Mouse (Mus musculus): ENCODE measurements around the gene Alkbh1. TPM values are rescaled to one million over a fixed set of nuclear protein-coding genes. Genes with fewer than 3 reads are reported as not detected.

The Alkbh1 gene
- polyA plus RNA-seq, 1 experiment from 2014 or later = 56.8 TPM

GRCm38 (mm10) chr12:87410999-87411398 lies 32.8 kb downstream of the Alkbh1 start:
- Histone ChIP-seq H3K9me3 (ENCODE audit: control insufficient read depth, low read length) (no peaks in the 10 kb centered on the region), H3K27ac (ENCODE audit: low read depth, low read length) (no peak overlapping the region), H3K4me2 (ENCODE audit: low read depth, low read length, severe bottlenecking) (no peak overlapping the region), H3K4me3 (ENCODE audit: low read depth, low read length) (no peak overlapping the region), H3K4me1 (replicated peaks; ENCODE audit: control insufficient read depth, insufficient read depth, low read length) (0 out of 2 replicates have a peak, but pooled peaks cover 1% of the 10 kb centered on the region), H3K27me3 (ENCODE audit: control insufficient read depth, insufficient read depth, low read length) (no peaks in the 10 kb centered on the region), H3K36me3 (ENCODE audit: control insufficient read depth, insufficient read depth, low read length) (no peaks in the 10 kb centered on the region), H3K9ac (ENCODE audit: low read length) (no peak overlapping the region)
- WGBS = 60% methylated on average over 7 of the region's 7 CpGs
- ATAC-seq (replicated peaks; ENCODE audit: low FRiP score) (no peak), DNase-seq (ENCODE audit: low spot score) (no peak)

- Histone ChIP-seq H3K9ac (ENCODE audit: low read length) (no peak overlapping the region), H3K4me3 (ENCODE audit: low read depth, low read length) (no peak overlapping the region), H3K27me3 (ENCODE audit: control insufficient read depth, insufficient read depth, low read length) (no peaks in the 10 kb centered on the region), H3K27ac (ENCODE audit: low read depth, low read length) (no peak overlapping the region), H3K4me2 (ENCODE audit: low read depth, low read length, severe bottlenecking) (no peak overlapping the region), H3K36me3 (ENCODE audit: control insufficient read depth, insufficient read depth, low read length) (no peaks in the 10 kb centered on the region), H3K4me1 (replicated peaks; ENCODE audit: control insufficient read depth, insufficient read depth, low read length) (0 out of 2 replicates have a peak, but pooled peaks cover 1% of the 10 kb centered on the region), H3K9me3 (ENCODE audit: control insufficient read depth, low read length) (no peaks in the 10 kb centered on the region)
- ATAC-seq (replicated peaks; ENCODE audit: low FRiP score) (no peak), DNase-seq (ENCODE audit: low spot score) (no peak)
- WGBS = 83% methylated on average over 4 of the region's 4 CpGs
Measured at GRCm38 (mm10) chr12:87409123-87409522, 34.7 kb downstream of the Alkbh1 start.

- H3K27ac ChIP-seq (ENCODE audit: low read depth, low read length) = no peak overlapping the region
- no peak overlapping the region for H3K4me2 ChIP-seq (ENCODE audit: low read depth, low read length, severe bottlenecking)
- DNase-seq (ENCODE audit: low spot score) (peak; percentile 60), ATAC-seq (replicated peaks; ENCODE audit: low FRiP score) (0 out of 2 replicates have a peak, but pooled peaks have one; percentile 39)
- no peak overlapping the region for H3K9ac ChIP-seq (ENCODE audit: low read length)
- H3K4me1 ChIP-seq (replicated peaks; ENCODE audit: control insufficient read depth, insufficient read depth, low read length) = 0 out of 2 replicates have a peak, but pooled peaks cover 1% of the 10 kb centered on the region
- H3K9me3 ChIP-seq (ENCODE audit: control insufficient read depth, low read length) = no peaks in the 10 kb centered on the region
- no peak overlapping the region for H3K4me3 ChIP-seq (ENCODE audit: low read depth, low read length)
- no peaks in the 10 kb centered on the region for H3K27me3 ChIP-seq (ENCODE audit: control insufficient read depth, insufficient read depth, low read length)
- H3K36me3 ChIP-seq (ENCODE audit: control insufficient read depth, insufficient read depth, low read length) = no peaks in the 10 kb centered on the region
- WGBS = 54% methylated on average over 21 of the region's 21 CpGs
Measured at GRCm38 (mm10) chr12:87407869-87408605, 35.8 kb downstream of the Alkbh1 start.

GRCm38 (mm10) chr12:87405721-87406120 lies 38.1 kb downstream of the Alkbh1 start:
- no peak for ATAC-seq (replicated peaks; ENCODE audit: low FRiP score)
- Histone ChIP-seq H3K4me3 (ENCODE audit: low read depth, low read length) (no peak overlapping the region), H3K36me3 (ENCODE audit: control insufficient read depth, insufficient read depth, low read length) (no peaks in the 10 kb centered on the region), H3K9ac (ENCODE audit: low read length) (no peak overlapping the region), H3K4me1 (replicated peaks; ENCODE audit: control insufficient read depth, insufficient read depth, low read length) (0 out of 2 replicates have a peak, but pooled peaks cover 1% of the 10 kb centered on the region), H3K9me3 (ENCODE audit: control insufficient read depth, low read length) (no peaks in the 10 kb centered on the region), H3K4me2 (ENCODE audit: low read depth, low read length, severe bottlenecking) (no peak overlapping the region), H3K27me3 (ENCODE audit: control insufficient read depth, insufficient read depth, low read length) (no peaks in the 10 kb centered on the region), H3K27ac (ENCODE audit: low read depth, low read length) (no peak overlapping the region)
- no peak for DNase-seq (ENCODE audit: low spot score)
- WGBS = 87% methylated on average over 3 of the region's 3 CpGs

GRCm38 (mm10) chr12:87405165-87405564 lies 38.7 kb downstream of the Alkbh1 start:
- Histone ChIP-seq H3K4me1 (replicated peaks; ENCODE audit: control insufficient read depth, insufficient read depth, low read length) (0 out of 2 replicates have a peak, but pooled peaks cover 1% of the 10 kb centered on the region), H3K27me3 (ENCODE audit: control insufficient read depth, insufficient read depth, low read length) (no peaks in the 10 kb centered on the region), H3K4me2 (ENCODE audit: low read depth, low read length, severe bottlenecking) (no peak overlapping the region), H3K9ac (ENCODE audit: low read length) (no peak overlapping the region), H3K27ac (ENCODE audit: low read depth, low read length) (no peak overlapping the region), H3K9me3 (ENCODE audit: control insufficient read depth, low read length) (no peaks in the 10 kb centered on the region), H3K4me3 (ENCODE audit: low read depth, low read length) (no peak overlapping the region), H3K36me3 (ENCODE audit: control insufficient read depth, insufficient read depth, low read length) (no peaks in the 10 kb centered on the region)
- DNase-seq (ENCODE audit: low spot score) (no peak), ATAC-seq (replicated peaks; ENCODE audit: low FRiP score) (no peak)
- WGBS = 82% methylated on average over 4 of the region's 4 CpGs

GRCm38 (mm10) chr12:87401883-87402282 lies 41.9 kb downstream of the Alkbh1 start:
- 66% methylated on average over 6 of the region's 6 CpGs for WGBS
- DNase-seq (ENCODE audit: low spot score) (no peak), ATAC-seq (replicated peaks; ENCODE audit: low FRiP score) (no peak)

GRCm38 (mm10) chr12:87399119-87399819 lies 44.5 kb downstream of the Alkbh1 start:
- Histone ChIP-seq H3K4me2 (ENCODE audit: low read depth, low read length, severe bottlenecking) (no peak overlapping the region), H3K27me3 (ENCODE audit: control insufficient read depth, insufficient read depth, low read length) (no peaks in the 10 kb centered on the region), H3K9ac (ENCODE audit: low read length) (no peak overlapping the region), H3K27ac (ENCODE audit: low read depth, low read length) (no peak overlapping the region), H3K36me3 (ENCODE audit: control insufficient read depth, insufficient read depth, low read length) (no peaks in the 10 kb centered on the region), H3K9me3 (ENCODE audit: control insufficient read depth, low read length) (no peaks in the 10 kb centered on the region), H3K4me1 (replicated peaks; ENCODE audit: control insufficient read depth, insufficient read depth, low read length) (no peaks in the 10 kb centered on the region), H3K4me3 (ENCODE audit: low read depth, low read length) (no peak overlapping the region)
- DNase-seq (ENCODE audit: low spot score) = no peak
- WGBS = 93% methylated on average over 10 of the region's 10 CpGs
- ATAC-seq (replicated peaks; ENCODE audit: low FRiP score) = no peak

More at GRCm38 (mm10) chr12:87401883-87402282, 41.9 kb downstream of the Alkbh1 start:
- H3K27me3 ChIP-seq (ENCODE audit: control insufficient read depth, insufficient read depth, low read length) = no peaks in the 10 kb centered on the region
- no peak overlapping the region for H3K9ac ChIP-seq (ENCODE audit: low read length)
- H3K4me3 ChIP-seq (ENCODE audit: low read depth, low read length) = no peak overlapping the region
- no peaks in the 10 kb centered on the region for H3K36me3 ChIP-seq (ENCODE audit: control insufficient read depth, insufficient read depth, low read length)
- H3K27ac ChIP-seq (ENCODE audit: low read depth, low read length) = no peak overlapping the region
- H3K4me1 ChIP-seq (replicated peaks; ENCODE audit: control insufficient read depth, insufficient read depth, low read length) = no peaks in the 10 kb centered on the region
- H3K9me3 ChIP-seq (ENCODE audit: control insufficient read depth, low read length) = no peaks in the 10 kb centered on the region
- no peak overlapping the region for H3K4me2 ChIP-seq (ENCODE audit: low read depth, low read length, severe bottlenecking)

GRCm38 (mm10) chr12:87397811-87398417 lies 45.9 kb downstream of the Alkbh1 start:
- WGBS = 81% methylated on average over 4 of the region's 4 CpGs
- no peak for ATAC-seq (replicated peaks; ENCODE audit: low FRiP score)
- no peaks in the 10 kb centered on the region for H3K36me3 ChIP-seq (ENCODE audit: control insufficient read depth, insufficient read depth, low read length)
- H3K4me2 ChIP-seq (ENCODE audit: low read depth, low read length, severe bottlenecking) = no peak overlapping the region
- no peaks in the 10 kb centered on the region for H3K27me3 ChIP-seq (ENCODE audit: control insufficient read depth, insufficient read depth, low read length)
- no peak for DNase-seq (ENCODE audit: low spot score)
- H3K4me3 ChIP-seq (ENCODE audit: low read depth, low read length) = no peak overlapping the region
- no peak overlapping the region for H3K9ac ChIP-seq (ENCODE audit: low read length)
- no peaks in the 10 kb centered on the region for H3K9me3 ChIP-seq (ENCODE audit: control insufficient read depth, low read length)
- no peaks in the 10 kb centered on the region for H3K4me1 ChIP-seq (replicated peaks; ENCODE audit: control insufficient read depth, insufficient read depth, low read length)
- H3K27ac ChIP-seq (ENCODE audit: low read depth, low read length) = no peak overlapping the region
